25 mouse cellular contexts compared by ENCODE assay signal in the genomic region with DNA sequence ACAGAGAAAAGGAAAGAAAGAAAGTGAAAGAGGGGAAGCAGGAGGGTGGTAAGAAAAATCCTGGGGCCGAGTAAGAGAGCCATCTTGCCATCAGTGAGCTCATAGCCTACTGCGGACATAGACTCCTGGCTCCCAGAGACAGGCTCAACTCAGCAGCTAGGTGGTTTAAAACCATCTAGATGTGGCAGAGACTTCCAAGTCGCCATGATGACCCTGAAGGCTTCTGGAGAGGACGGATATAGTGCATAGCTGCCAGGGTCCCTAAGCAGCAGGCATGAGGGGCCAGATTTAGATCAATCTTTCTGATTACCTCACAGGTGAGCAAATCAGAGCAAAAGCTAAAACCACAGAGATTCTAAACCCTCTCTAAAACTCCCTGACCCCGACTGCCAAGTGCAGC.
"Had no signal": no experiment of that assay in that cellular context is flagged by ENCODE, and none has a peak within 500 bp of the region (broad histone marks: within the 10 kb centered on the region; RNA-seq: fewer than 3 reads in every experiment).

No protein-coding gene starts in this region.

- DNase-seq: cerebellum, adult 8-10 months; cerebellum, adult 9-10 months; cerebellum, adult 9-11 months; cerebellum, postnatal 10 days; cerebellum, postnatal 14 days; cerebellum, postnatal 25 days; cerebellum, postnatal 36 days; embryo, embryonic 11 days; forebrain, postnatal 0 days; gastrocnemius, adult 2 months; gastrocnemius, postnatal 10 days; gastrocnemius, postnatal 14 days; gastrocnemius, postnatal 25 days; gastrocnemius, postnatal 36 days; heart, adult 18-20 months; heart, adult 2 months had no signal

- H3K27ac ChIP-seq: embryonic facial prominence, embryonic 10.5 days; embryonic facial prominence, embryonic 12.5 days; embryonic facial prominence, embryonic 13.5 days; embryonic facial prominence, embryonic 15.5 days; forebrain, embryonic 10.5 days; forebrain, embryonic 12.5 days; forebrain, embryonic 13.5 days; forebrain, embryonic 15.5 days; gastrocnemius, adult 2 months; heart, adult 2 months had no signal

- H3K36me3 ChIP-seq: embryonic facial prominence, embryonic 10.5 days; embryonic facial prominence, embryonic 12.5 days; embryonic facial prominence, embryonic 13.5 days; embryonic facial prominence, embryonic 15.5 days; forebrain, embryonic 10.5 days; forebrain, embryonic 12.5 days; forebrain, embryonic 15.5 days had no signal

- H3K27me3 ChIP-seq: embryonic facial prominence, embryonic 12.5 days; embryonic facial prominence, embryonic 13.5 days; embryonic facial prominence, embryonic 15.5 days; forebrain, embryonic 13.5 days; forebrain, embryonic 15.5 days had no signal

- H3K9ac ChIP-seq: embryonic facial prominence, embryonic 12.5 days; embryonic facial prominence, embryonic 13.5 days; embryonic facial prominence, embryonic 15.5 days; forebrain, embryonic 12.5 days; forebrain, embryonic 13.5 days; forebrain, embryonic 15.5 days; forebrain, postnatal 0 days had no signal

- H3K4me3 ChIP-seq: embryonic facial prominence, embryonic 10.5 days; embryonic facial prominence, embryonic 12.5 days; embryonic facial prominence, embryonic 13.5 days; embryonic facial prominence, embryonic 15.5 days; erythroblast, embryonic 14.5 days; forebrain, embryonic 10.5 days; forebrain, embryonic 12.5 days; forebrain, embryonic 13.5 days; forebrain, embryonic 15.5 days; gastrocnemius, adult 2 months; heart, adult 2 months had no signal

- H3K9me3 ChIP-seq: embryonic facial prominence, embryonic 10.5 days; embryonic facial prominence, embryonic 12.5 days; embryonic facial prominence, embryonic 13.5 days; embryonic facial prominence, embryonic 15.5 days; forebrain, embryonic 10.5 days; forebrain, embryonic 12.5 days; forebrain, embryonic 13.5 days; forebrain, embryonic 15.5 days had no signal

- H3K4me1 ChIP-seq: embryonic facial prominence, embryonic 10.5 days; embryonic facial prominence, embryonic 12.5 days; embryonic facial prominence, embryonic 13.5 days; embryonic facial prominence, embryonic 15.5 days; forebrain, embryonic 10.5 days; forebrain, embryonic 12.5 days had no signal

- H3K4me2 ChIP-seq: embryonic facial prominence, embryonic 12.5 days; embryonic facial prominence, embryonic 13.5 days; embryonic facial prominence, embryonic 15.5 days; forebrain, embryonic 12.5 days; forebrain, embryonic 13.5 days; forebrain, embryonic 15.5 days had no signal
